Mouse (Mus musculus): ENCODE results near the gene Dact2. TPM values are rescaled to one million over a fixed set of nuclear protein-coding genes. Genes with fewer than 3 reads are reported as not detected.

Gene Dact2
- polyA plus RNA-seq, 1 experiment, result not detected

GRCm38 (mm10) chr17:14167594-14167993 is 36.5 kb downstream of the Dact2 start:
- no peaks in the 10 kb centered on the region for H3K4me1 ChIP-seq (ENCODE audit: control insufficient read depth, insufficient read depth, low read length)
- no peak overlapping the region for H3K27ac ChIP-seq (ENCODE audit: insufficient read depth, low read depth, low read length)
- no peak overlapping the region for H3K4me3 ChIP-seq (ENCODE audit: insufficient read depth, low read length)
- TF ChIP-seq CTCF (IDR thresholded peaks at IDR 0.05; ENCODE audit: low read depth, low read length), result no peak
- no peak for TF ChIP-seq POLR2A (IDR thresholded peaks at IDR 0.05; ENCODE audit: borderline replicate concordance, low read depth, low read length)

- TF ChIP-seq POLR2A (IDR thresholded peaks at IDR 0.05; ENCODE audit: borderline replicate concordance, low read depth, low read length) (no peak), CTCF (IDR thresholded peaks at IDR 0.05; ENCODE audit: low read depth, low read length) (no peak)
- no peak overlapping the region for H3K27ac ChIP-seq (ENCODE audit: insufficient read depth, low read depth, low read length)
- no peak overlapping the region for H3K4me3 ChIP-seq (ENCODE audit: insufficient read depth, low read length)
- H3K4me1 ChIP-seq (ENCODE audit: control insufficient read depth, insufficient read depth, low read length), result no peaks in the 10 kb centered on the region
Observed at GRCm38 (mm10) chr17:14166746-14167432, 37.2 kb downstream of the Dact2 start.

- no peak for TF ChIP-seq CTCF (IDR thresholded peaks at IDR 0.05; ENCODE audit: low read depth, low read length)
- TF ChIP-seq POLR2A (IDR thresholded peaks at IDR 0.05; ENCODE audit: borderline replicate concordance, low read depth, low read length), result no peak
- H3K4me1 ChIP-seq (ENCODE audit: control insufficient read depth, insufficient read depth, low read length), result no peaks in the 10 kb centered on the region
- no peak overlapping the region for H3K27ac ChIP-seq (ENCODE audit: insufficient read depth, low read depth, low read length)
- no peak overlapping the region for H3K4me3 ChIP-seq (ENCODE audit: insufficient read depth, low read length)
Observed at GRCm38 (mm10) chr17:14165934-14166610, 38.0 kb downstream of the Dact2 start.

- no peak for TF ChIP-seq POLR2A (IDR thresholded peaks at IDR 0.05; ENCODE audit: borderline replicate concordance, low read depth, low read length)
- TF ChIP-seq CTCF (IDR thresholded peaks at IDR 0.05; ENCODE audit: low read depth, low read length), result no peak
- Histone ChIP-seq H3K4me1 (ENCODE audit: control insufficient read depth, insufficient read depth, low read length) (no peaks in the 10 kb centered on the region), H3K27ac (ENCODE audit: insufficient read depth, low read depth, low read length) (no peak overlapping the region), H3K4me3 (ENCODE audit: insufficient read depth, low read length) (no peak overlapping the region)
Observed at GRCm38 (mm10) chr17:14165332-14165876, 38.7 kb downstream of the Dact2 start.

GRCm38 (mm10) chr17:14160846-14161245 is 43.3 kb downstream of the Dact2 start:
- Histone ChIP-seq H3K27ac (ENCODE audit: insufficient read depth, low read depth, low read length) (no peak overlapping the region), H3K4me1 (ENCODE audit: control insufficient read depth, insufficient read depth, low read length) (no peaks in the 10 kb centered on the region), H3K4me3 (ENCODE audit: insufficient read depth, low read length) (no peak overlapping the region)
- no peak for TF ChIP-seq CTCF (IDR thresholded peaks at IDR 0.05; ENCODE audit: low read depth, low read length)
- TF ChIP-seq POLR2A (IDR thresholded peaks at IDR 0.05; ENCODE audit: borderline replicate concordance, low read depth, low read length), result no peak

- no peaks in the 10 kb centered on the region for H3K4me1 ChIP-seq (ENCODE audit: control insufficient read depth, insufficient read depth, low read length)
- H3K4me3 ChIP-seq (ENCODE audit: insufficient read depth, low read length), result no peak overlapping the region
- H3K27ac ChIP-seq (ENCODE audit: insufficient read depth, low read depth, low read length), result no peak overlapping the region
- TF ChIP-seq POLR2A (IDR thresholded peaks at IDR 0.05; ENCODE audit: borderline replicate concordance, low read depth, low read length) (no peak), CTCF (IDR thresholded peaks at IDR 0.05; ENCODE audit: low read depth, low read length) (no peak)
Observed at GRCm38 (mm10) chr17:14157779-14158195, 46.3 kb downstream of the Dact2 start.

Other genes with a start within 250 kb of the Dact2 start
- not detected in 2 replicates for gene Gm7356, start 200.6 kb downstream of the Dact2 start, polyA plus RNA-seq (2012; ENCODE audit: insufficient read depth, insufficient read length, missing spikeins)
- not detected in 2 replicates for gene Gm7358, start 144.8 kb downstream of the Dact2 start, polyA plus RNA-seq (2012; ENCODE audit: insufficient read depth, insufficient read length, missing spikeins)
- gene Smoc2, start 75.2 kb upstream of the Dact2 start, polyA plus RNA-seq (2012; ENCODE audit: insufficient read depth, insufficient read length, missing spikeins), result 0.19 and 0.28 TPM in 2 replicates

All from bone marrow macrophage, adult 2 months (primary cell).